26 mouse cellular contexts compared by ENCODE assay signal in genomic region chr8:124705823-124706222, GRCm38 (mm10). TPM values are rescaled to one million over a fixed set of nuclear protein-coding genes. Genes with fewer than 3 reads are reported as not detected.
DNase-seq lines count a peak whose midpoint lies in the region; ATAC-seq and TF ChIP-seq lines count a peak whose summit lies in the region.
"Had no signal": no experiment of that assay in that cellular context is flagged by ENCODE, and none has a peak within 500 bp of the region (broad histone marks: within the 10 kb centered on the region; RNA-seq: fewer than 3 reads in every experiment).

No protein-coding gene starts in this region.

- H3K4me1 ChIP-seq in stomach, embryonic 15.5 days: no peaks in the 10 kb centered on the region
- no peaks in the 10 kb centered on the region for H3K4me1 ChIP-seq in stomach, postnatal 0 days (replicated peaks; ENCODE audit: control insufficient read depth, insufficient read depth)
- H3K4me1 ChIP-seq in intestine, postnatal 0 days (replicated peaks; ENCODE audit: control insufficient read depth, insufficient read depth, low read length): no peaks in the 10 kb centered on the region
- H3K4me1 ChIP-seq in limb, embryonic 10.5 days: no peaks in the 10 kb centered on the region
- H3K4me1 ChIP-seq: embryonic facial prominence, embryonic 12.5 days; embryonic facial prominence, embryonic 15.5 days; hindbrain, embryonic 10.5 days; hindbrain, embryonic 13.5 days had no signal

- H3K4me3 ChIP-seq in stomach, embryonic 15.5 days (replicated peaks): no peak overlapping the region
- no peak overlapping the region for H3K4me3 ChIP-seq in stomach, postnatal 0 days (ENCODE audit: low read depth, low read length)
- no peak overlapping the region for H3K4me3 ChIP-seq in intestine, postnatal 0 days (ENCODE audit: low read depth, low read length)
- H3K4me3 ChIP-seq in limb, embryonic 10.5 days: no peak overlapping the region
- H3K4me3 ChIP-seq: embryonic facial prominence, embryonic 12.5 days; embryonic facial prominence, embryonic 15.5 days; gastrocnemius, adult 2 months; heart, embryonic 15.5 days; hindbrain, embryonic 10.5 days; hindbrain, embryonic 13.5 days had no signal

- H3K9me3 ChIP-seq in stomach, embryonic 15.5 days: no peaks in the 10 kb centered on the region
- H3K9me3 ChIP-seq in stomach, postnatal 0 days (ENCODE audit: control insufficient read depth, low read length): no peaks in the 10 kb centered on the region
- no peaks in the 10 kb centered on the region for H3K9me3 ChIP-seq in intestine, postnatal 0 days (ENCODE audit: control insufficient read depth)
- no peaks in the 10 kb centered on the region for H3K9me3 ChIP-seq in limb, embryonic 10.5 days (replicated peaks)
- H3K9me3 ChIP-seq: embryonic facial prominence, embryonic 12.5 days; embryonic facial prominence, embryonic 15.5 days; heart, embryonic 15.5 days; hindbrain, embryonic 10.5 days; hindbrain, embryonic 13.5 days had no signal

- 90% methylated on average over 8 of the region's 8 CpGs for WGBS in stomach, embryonic 15.5 days
- 90% methylated on average over 8 of the region's 8 CpGs for WGBS in stomach, postnatal 0 days
- WGBS in intestine, postnatal 0 days: 81% methylated on average over 8 of the region's 8 CpGs
- WGBS in limb, embryonic 10.5 days: 93% methylated on average over 8 of the region's 8 CpGs

- peaks cover 4% of the 10 kb centered on the region; the same call in 1 of the 2 replicates for H3K36me3 ChIP-seq in stomach, embryonic 15.5 days
- peaks cover 11% of the 10 kb centered on the region; the same call in 1 of the 2 replicates for H3K36me3 ChIP-seq in stomach, postnatal 0 days (ENCODE audit: control insufficient read depth, insufficient read depth, low read length)
- H3K36me3 ChIP-seq in intestine, postnatal 0 days (ENCODE audit: control insufficient read depth, insufficient read depth): peaks cover 23% of the 10 kb centered on the region
- H3K36me3 ChIP-seq in limb, embryonic 10.5 days: peaks cover 77% of the 10 kb centered on the region

- no peak for DNase-seq in stomach, postnatal 0 days (ENCODE audit: low spot score)
- DNase-seq in ZHBTc4 (ENCODE audit: low read depth, low spot score): peak; percentile 58
- no peak for DNase-seq in limb, embryonic 10.5 days (ENCODE audit: low spot score)
- DNase-seq in thymus, postnatal 4 days: no peak
- DNase-seq: adrenal gland, adult 2 months; adrenal gland, postnatal 14 days; cerebellum, adult 18-20 months; cerebellum, adult 9-10 months; cerebellum, postnatal 25 days; forebrain, postnatal 0 days; gastrocnemius, adult 2 months; gastrocnemius, postnatal 14 days; heart, adult 11 months; heart, postnatal 10 days; heart, postnatal 36 days; kidney, adult 11 months had no signal

- no peak overlapping the region for H3K9ac ChIP-seq in stomach, embryonic 15.5 days
- no peak overlapping the region for H3K9ac ChIP-seq in stomach, postnatal 0 days (ENCODE audit: low read length)
- no peak overlapping the region for H3K9ac ChIP-seq in intestine, postnatal 0 days (ENCODE audit: low read depth, low read length)
- H3K9ac ChIP-seq: embryonic facial prominence, embryonic 12.5 days; embryonic facial prominence, embryonic 15.5 days; forebrain, postnatal 0 days; heart, embryonic 15.5 days; hindbrain, embryonic 13.5 days had no signal

- no peak for TF ChIP-seq EP300 in stomach, postnatal 0 days (optimal IDR thresholded peaks at IDR 0.05)

- H3K27ac ChIP-seq in stomach, embryonic 15.5 days: no peak overlapping the region
- no peak overlapping the region for H3K27ac ChIP-seq in stomach, postnatal 0 days (replicated peaks)
- H3K27ac ChIP-seq in intestine, postnatal 0 days (ENCODE audit: low read depth, low read length): no peak overlapping the region
- H3K27ac ChIP-seq in limb, embryonic 10.5 days: no peak overlapping the region
- H3K27ac ChIP-seq: embryonic facial prominence, embryonic 12.5 days; embryonic facial prominence, embryonic 15.5 days; gastrocnemius, adult 2 months; heart, embryonic 15.5 days; hindbrain, embryonic 10.5 days; hindbrain, embryonic 13.5 days had no signal

- H3K4me2 ChIP-seq in stomach, embryonic 15.5 days: no peak overlapping the region
- H3K4me2 ChIP-seq in stomach, postnatal 0 days (replicated peaks; ENCODE audit: low read depth): no peak overlapping the region
- no peak overlapping the region for H3K4me2 ChIP-seq in intestine, postnatal 0 days (replicated peaks; ENCODE audit: low read depth)
- H3K4me2 ChIP-seq: embryonic facial prominence, embryonic 12.5 days; embryonic facial prominence, embryonic 15.5 days; heart, embryonic 11.5 days; heart, embryonic 15.5 days; hindbrain, embryonic 13.5 days had no signal

- no peak for TF ChIP-seq CTCF in stomach, postnatal 0 days (IDR thresholded peaks at IDR 0.05; ENCODE audit: low read depth)
- TF ChIP-seq CTCF in intestine, postnatal 0 days (IDR thresholded peaks at IDR 0.05; ENCODE audit: low read depth): no peak

- ATAC-seq in stomach, embryonic 15.5 days (ENCODE audit: insufficient read depth, low FRiP score, low read depth): 0 out of 2 replicates have a peak, but pooled peaks have one; percentile 47
- no peak for ATAC-seq in stomach, postnatal 0 days (ENCODE audit: low FRiP score, low TSS enrichment)
- ATAC-seq in intestine, postnatal 0 days: peak; percentile 72
- ATAC-seq: forebrain, embryonic 14.5 days; forebrain, postnatal 0 days; hindbrain, embryonic 16.5 days had no signal

- H3K27me3 ChIP-seq in stomach, embryonic 15.5 days (replicated peaks): no peaks in the 10 kb centered on the region
- H3K27me3 ChIP-seq in stomach, postnatal 0 days (ENCODE audit: control insufficient read depth, insufficient read depth, low read length): no peaks in the 10 kb centered on the region
- no peaks in the 10 kb centered on the region for H3K27me3 ChIP-seq in intestine, postnatal 0 days (replicated peaks; ENCODE audit: control insufficient read depth, insufficient read depth, low read length)
- H3K27me3 ChIP-seq in limb, embryonic 10.5 days (ENCODE audit: low read depth, poor library complexity, severe bottlenecking): no peaks in the 10 kb centered on the region
- H3K27me3 ChIP-seq: embryonic facial prominence, embryonic 12.5 days; embryonic facial prominence, embryonic 15.5 days; heart, embryonic 15.5 days; hindbrain, embryonic 13.5 days had no signal

RNA-seq across cellular contexts. Expression of gene Ttc13, which starts 16.0 kb away (rescaled TPM):
- polyA plus RNA-seq in stomach, embryonic 15.5 days (2015; fragmentation: Nextera tagmentation; extraction: Ambion mirVana): 45.9 and 49.4 TPM in 2 replicates
- polyA plus RNA-seq in stomach, postnatal 0 days (2015; fragmentation: Nextera tagmentation; extraction: Ambion mirVana): 18.7 and 19.7 TPM in 2 replicates
- polyA plus RNA-seq in intestine, postnatal 0 days (2015; fragmentation: Nextera tagmentation; extraction: Ambion mirVana): 19.0 and 20.2 TPM in 2 replicates
- 45.5 and 51.9 TPM in 2 replicates for polyA plus RNA-seq in limb, embryonic 10.5 days (2016; fragmentation: Nextera tagmentation; extraction: Ambion mirVana)

RNA-seq across cellular contexts. Expression of gene Arv1, which starts 16.1 kb away (rescaled TPM):
- 22.5 and 24.3 TPM in 2 replicates for polyA plus RNA-seq in stomach, embryonic 15.5 days (2015; fragmentation: Nextera tagmentation; extraction: Ambion mirVana)
- polyA plus RNA-seq in stomach, postnatal 0 days (2015; fragmentation: Nextera tagmentation; extraction: Ambion mirVana): 11.0 and 11.2 TPM in 2 replicates
- 13.3 and 14.8 TPM in 2 replicates for polyA plus RNA-seq in intestine, postnatal 0 days (2015; fragmentation: Nextera tagmentation; extraction: Ambion mirVana)
- 33.6 and 33.8 TPM in 2 replicates for polyA plus RNA-seq in limb, embryonic 10.5 days (2016; fragmentation: Nextera tagmentation; extraction: Ambion mirVana)

RNA-seq across cellular contexts. Expression of gene 2310022B05Rik, which starts 42.7 kb away (rescaled TPM):
- polyA plus RNA-seq in stomach, embryonic 15.5 days (2015; fragmentation: Nextera tagmentation; extraction: Ambion mirVana): 25.1 and 26.5 TPM in 2 replicates
- 17.9 and 20.0 TPM in 2 replicates for polyA plus RNA-seq in stomach, postnatal 0 days (2015; fragmentation: Nextera tagmentation; extraction: Ambion mirVana)
- 22.1 and 22.6 TPM in 2 replicates for polyA plus RNA-seq in intestine, postnatal 0 days (2015; fragmentation: Nextera tagmentation; extraction: Ambion mirVana)
- 22.7 and 23.5 TPM in 2 replicates for polyA plus RNA-seq in limb, embryonic 10.5 days (2016; fragmentation: Nextera tagmentation; extraction: Ambion mirVana)

RNA-seq across cellular contexts. Expression of gene Fam89a, which starts 45.8 kb away (rescaled TPM):
- polyA plus RNA-seq in stomach, embryonic 15.5 days (2015; fragmentation: Nextera tagmentation; extraction: Ambion mirVana): 4.5 and 4.8 TPM in 2 replicates
- polyA plus RNA-seq in stomach, postnatal 0 days (2015; fragmentation: Nextera tagmentation; extraction: Ambion mirVana): 12.5 and 13.0 TPM in 2 replicates
- polyA plus RNA-seq in intestine, postnatal 0 days (2015; fragmentation: Nextera tagmentation; extraction: Ambion mirVana): 1.9 and 2.3 TPM in 2 replicates
- 5.1 and 7.0 TPM in 2 replicates for polyA plus RNA-seq in limb, embryonic 10.5 days (2016; fragmentation: Nextera tagmentation; extraction: Ambion mirVana)
